Mouse (Mus musculus) regulatory T cell (primary cell): ENCODE results near the gene Abhd15.

ENCODE experiments used
- in situ Hi-C: fragments of 300-600 bp; cut with MboI, MseI; formaldehyde crosslinking; loops from one replicate; pipeline ENCODE4 v1.15.1; 2025; ENCODE audit warnings: high pct_unique_total_duplicates

Gene Abhd15

GRCm38 (mm10) chr11:77492911-77493332 is 22.0 kb upstream of the Abhd15 start:
- in situ Hi-C loops = loop anchor here (10.0 kb wide), 1 partner anchor 132 kb away; no protein-coding TSS in a partner anchor

DNA sequence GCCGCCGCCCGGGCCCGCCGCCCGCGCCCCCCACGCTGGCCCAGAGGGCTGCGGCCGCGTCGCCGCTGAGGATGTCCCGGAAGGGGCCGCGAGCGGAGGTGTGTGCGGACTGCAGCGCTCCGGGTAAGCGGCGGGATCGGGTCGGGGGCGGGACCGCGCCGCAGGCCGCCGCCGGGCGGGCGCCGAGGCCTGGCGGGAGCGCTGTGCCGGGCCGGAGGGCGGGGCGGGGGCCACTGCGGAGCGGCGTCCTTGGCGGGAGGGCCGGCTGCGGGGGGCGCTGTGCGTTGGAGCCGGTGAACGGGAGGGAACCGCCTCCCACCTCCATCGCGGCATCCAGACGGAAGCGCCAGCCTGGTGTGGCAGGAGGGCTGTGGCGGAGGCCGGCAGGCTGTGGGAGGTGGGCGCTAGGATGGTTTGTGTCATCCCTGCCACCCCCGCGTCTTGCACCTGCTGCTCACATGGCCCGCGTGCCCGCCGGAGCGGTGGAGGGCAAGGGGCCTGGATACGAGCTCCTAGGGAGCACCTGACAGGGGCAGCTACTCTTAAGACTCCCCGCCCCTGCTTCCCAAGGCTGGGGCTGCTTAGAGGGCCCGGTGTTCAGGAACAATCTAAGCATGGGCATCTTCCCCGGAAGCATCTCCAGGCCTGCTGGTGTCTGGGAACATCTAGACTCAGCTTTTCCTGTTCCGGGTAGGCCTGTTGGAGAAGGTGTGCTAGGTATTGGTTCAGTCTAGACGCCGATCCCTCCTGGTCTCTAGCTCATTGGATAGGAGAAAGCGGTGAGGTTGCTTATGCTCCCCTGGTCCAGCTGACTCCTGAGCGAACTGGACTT is 21.2 kb upstream of the Abhd15 start, which contains the start of gene Git1:
Git1 (plus strand) TSS at position 51 of the 832 bp plus-strand sequence.
- in situ Hi-C loops = loop anchor here (10.0 kb wide), 1 partner anchor 131 kb away; no protein-coding TSS in a partner anchor

GRCm38 (mm10) chr11:77494344-77494676 is 20.6 kb upstream of the Abhd15 start:
- in situ Hi-C loops = loop anchor here (10.0 kb wide), 1 partner anchor 130 kb away; no protein-coding TSS in a partner anchor

DNA sequence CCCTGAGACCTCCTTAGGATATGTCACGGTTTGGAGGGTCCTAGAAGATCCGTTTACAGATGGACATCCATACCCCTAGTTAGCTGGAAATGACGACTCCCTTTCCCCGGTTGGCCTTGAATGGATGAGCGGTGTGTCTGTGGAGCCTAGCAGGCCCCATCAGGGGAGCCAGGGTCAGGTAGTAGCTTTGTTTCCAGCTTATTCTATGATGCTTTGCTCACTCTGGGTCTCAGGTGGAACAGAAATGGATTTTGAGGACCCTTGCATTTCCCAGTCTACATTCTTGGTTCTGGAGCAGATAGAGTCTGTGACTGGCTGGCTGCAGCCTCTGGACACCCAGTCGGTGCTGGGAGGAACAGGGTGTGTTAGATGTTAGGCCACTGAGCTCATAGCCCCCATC is 20.1 kb upstream of the Abhd15 start:
- in situ Hi-C loops = loop anchor here (10.0 kb wide), 1 partner anchor 130 kb away; no protein-coding TSS in a partner anchor

- in situ Hi-C loops = loop anchor here (10.0 kb wide), 1 partner anchor 129 kb away; no protein-coding TSS in a partner anchor
These were observed 19.4 kb upstream of the Abhd15 start for GRCm38 (mm10) chr11:77495507-77495906.

- in situ Hi-C loops = loop anchor here (10.0 kb wide), 1 partner anchor 127 kb away; no protein-coding TSS in a partner anchor
These were observed 17.6 kb upstream of the Abhd15 start for GRCm38 (mm10) chr11:77497341-77497756.

DNA sequence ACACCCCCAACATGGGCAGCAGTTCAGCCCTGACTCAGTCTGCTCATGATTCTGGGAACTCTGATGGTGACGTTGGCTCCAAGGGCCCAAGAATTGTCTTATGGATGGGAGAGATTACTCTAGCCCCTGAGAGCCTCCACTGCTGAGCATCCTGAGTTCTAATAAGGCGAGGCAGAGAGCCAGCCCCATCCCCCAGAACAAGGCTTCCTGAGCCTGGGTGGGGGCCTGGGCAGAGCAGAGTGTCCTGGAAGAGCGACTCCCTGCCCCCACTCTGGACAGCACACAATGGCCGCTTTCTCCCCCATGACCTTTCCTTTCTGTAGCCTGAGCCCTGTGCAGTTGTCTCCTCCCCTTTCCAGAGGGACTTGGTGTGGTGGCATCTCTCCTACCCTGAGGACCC is 17.1 kb upstream of the Abhd15 start:
- in situ Hi-C loops = loop anchor here (10.0 kb wide), 1 partner anchor 127 kb away; no protein-coding TSS in a partner anchor

GRCm38 (mm10) chr11:77498261-77499139 is 16.4 kb upstream of the Abhd15 start:
- in situ Hi-C loops = loop anchor here (10.0 kb wide), 1 partner anchor 126 kb away; no protein-coding TSS in a partner anchor

- in situ Hi-C loops = loop anchor here (10.0 kb wide), 1 partner anchor 125 kb away; no protein-coding TSS in a partner anchor
These were observed 15.6 kb upstream of the Abhd15 start for GRCm38 (mm10) chr11:77499354-77499753.

- in situ Hi-C loops = no loop called here
These were observed 14.3 kb upstream of the Abhd15 start for GRCm38 (mm10) chr11:77500361-77501325.

DNA sequence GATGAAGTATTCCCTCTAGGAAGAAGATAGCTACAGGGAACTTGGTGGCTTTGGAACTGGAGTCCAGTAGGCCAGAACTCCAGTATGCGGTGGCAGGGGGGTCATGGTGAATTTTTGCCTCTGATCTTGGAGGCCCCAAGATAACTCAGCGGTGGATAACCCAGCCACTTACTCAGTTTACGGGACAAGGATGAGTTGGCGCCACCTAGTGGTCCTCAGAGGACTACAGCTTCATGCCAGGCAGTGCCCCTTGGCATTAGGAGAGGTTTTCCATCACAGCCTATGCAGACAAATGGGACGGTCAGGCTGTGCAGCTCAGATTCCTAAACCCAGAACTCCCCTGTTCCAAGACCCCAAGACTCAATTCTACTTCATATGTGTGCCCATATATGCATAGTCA is 13.5 kb upstream of the Abhd15 start:
- in situ Hi-C loops = no loop called here

DNA sequence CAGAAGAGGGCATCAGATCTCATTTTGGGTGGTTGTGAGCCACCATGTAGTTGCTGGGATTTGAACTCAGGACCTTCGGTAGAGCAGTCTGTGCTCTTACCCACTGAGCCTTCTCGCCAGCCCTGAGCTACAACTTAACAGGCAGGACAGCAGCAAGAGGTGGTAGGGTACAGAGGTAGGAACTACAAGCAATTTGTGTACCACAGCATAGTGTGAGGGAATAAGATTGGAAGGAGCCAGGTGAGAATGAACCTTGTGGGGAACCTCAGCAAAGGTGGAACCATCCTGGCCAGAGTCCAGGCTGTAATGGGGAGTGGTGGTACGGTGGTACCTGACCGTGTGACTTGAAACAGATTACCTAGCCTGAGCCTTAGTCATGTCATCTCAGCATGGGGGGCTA is 12.9 kb upstream of the Abhd15 start:
- in situ Hi-C loops = no loop called here

DNA sequence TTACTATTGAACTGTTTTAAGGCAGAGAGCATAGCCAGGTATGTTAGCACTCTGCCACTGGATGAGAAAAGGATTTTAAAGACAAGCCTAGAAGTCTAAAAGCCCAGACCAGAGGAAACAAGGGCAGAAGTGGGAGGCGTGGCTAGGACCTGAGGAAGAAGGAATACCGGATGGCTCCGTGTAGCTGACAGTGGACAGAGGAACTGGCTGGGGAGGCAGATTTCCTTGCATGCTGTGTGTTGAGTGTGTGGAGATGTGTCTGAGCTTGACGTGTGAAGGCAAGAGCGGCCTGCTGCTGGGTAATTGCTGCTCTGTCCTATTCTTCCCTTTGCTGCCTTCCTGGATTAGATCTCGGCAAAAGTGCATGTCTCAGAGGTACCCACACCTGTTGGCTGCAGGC is 12.4 kb upstream of the Abhd15 start:
- in situ Hi-C loops = no loop called here

GRCm38 (mm10) chr11:77503511-77503910 is 11.4 kb upstream of the Abhd15 start:
- in situ Hi-C loops = no loop called here

DNA sequence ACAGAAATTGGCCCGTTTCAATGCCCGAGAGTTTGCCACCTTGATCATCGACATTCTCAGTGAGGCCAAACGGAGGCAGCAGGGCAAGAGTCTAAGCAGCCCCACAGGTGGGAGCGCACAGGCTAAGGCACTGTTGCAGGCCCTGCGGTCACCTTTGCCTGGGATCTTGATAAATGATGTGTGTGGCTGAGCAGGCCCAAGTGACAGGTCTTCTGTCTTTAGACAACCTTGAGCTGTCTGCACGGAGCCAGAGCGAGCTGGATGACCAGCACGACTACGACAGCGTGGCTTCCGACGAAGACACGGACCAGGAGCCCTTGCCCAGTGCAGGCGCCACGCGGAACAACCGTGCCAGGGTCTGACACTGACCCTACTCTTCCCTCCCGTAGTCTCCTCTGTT is 10.5 kb upstream of the Abhd15 start:
- in situ Hi-C loops = no loop called here

DNA sequence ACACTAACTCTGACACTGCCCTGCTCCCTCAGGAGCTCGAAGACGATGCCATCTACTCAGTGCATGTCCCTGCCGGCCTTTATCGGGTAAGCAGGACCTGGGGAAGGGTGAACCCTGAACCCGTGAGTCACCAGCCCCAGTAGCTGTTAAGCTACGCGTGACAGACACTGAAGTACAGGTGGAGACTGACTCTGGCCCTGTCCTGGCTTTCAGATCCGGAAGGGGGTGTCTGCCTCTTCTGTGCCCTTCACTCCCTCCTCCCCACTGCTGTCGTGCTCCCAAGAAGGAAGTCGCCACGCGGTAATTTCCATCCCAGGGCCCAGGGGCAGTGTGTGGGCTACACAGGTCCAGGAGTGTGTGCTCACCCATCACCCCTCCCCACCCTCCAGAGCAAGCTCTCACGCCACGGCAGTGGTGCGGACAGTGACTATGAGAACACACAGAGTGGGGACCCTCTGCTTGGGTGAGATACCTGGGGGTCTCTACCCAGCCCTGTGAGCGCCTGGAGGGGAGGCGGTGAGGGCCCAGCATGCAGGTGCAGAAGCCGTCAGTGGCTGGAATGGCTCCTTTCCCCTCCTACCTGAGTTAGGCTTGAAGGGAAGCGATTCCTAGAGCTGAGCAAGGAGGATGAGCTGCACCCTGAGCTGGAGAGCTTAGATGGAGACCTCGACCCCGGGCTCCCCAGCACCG is 9.5 kb upstream of the Abhd15 start:
- in situ Hi-C loops = no loop called here

DNA sequence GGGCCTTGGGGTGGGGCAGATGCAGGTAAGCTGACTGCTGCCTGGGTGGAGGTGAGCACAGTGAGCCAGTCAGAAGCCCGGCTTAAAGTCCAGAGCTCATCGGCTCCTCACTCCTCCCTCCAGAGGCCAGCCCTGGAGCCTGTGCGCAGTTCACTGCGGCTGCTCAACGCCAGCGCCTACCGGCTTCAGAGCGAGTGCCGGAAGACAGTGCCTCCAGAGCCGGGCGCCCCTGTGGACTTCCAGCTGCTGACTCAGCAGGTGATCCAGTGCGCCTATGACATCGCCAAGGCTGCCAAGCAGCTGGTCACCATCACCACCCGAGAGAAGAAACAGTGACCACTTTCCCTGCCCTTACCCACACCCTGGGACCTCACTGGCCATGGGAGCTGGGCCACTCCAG is 8.6 kb upstream of the Abhd15 start:
- in situ Hi-C loops = no loop called here

GRCm38 (mm10) chr11:77506941-77507340 is 8.0 kb upstream of the Abhd15 start:
- in situ Hi-C loops = no loop called here

DNA sequence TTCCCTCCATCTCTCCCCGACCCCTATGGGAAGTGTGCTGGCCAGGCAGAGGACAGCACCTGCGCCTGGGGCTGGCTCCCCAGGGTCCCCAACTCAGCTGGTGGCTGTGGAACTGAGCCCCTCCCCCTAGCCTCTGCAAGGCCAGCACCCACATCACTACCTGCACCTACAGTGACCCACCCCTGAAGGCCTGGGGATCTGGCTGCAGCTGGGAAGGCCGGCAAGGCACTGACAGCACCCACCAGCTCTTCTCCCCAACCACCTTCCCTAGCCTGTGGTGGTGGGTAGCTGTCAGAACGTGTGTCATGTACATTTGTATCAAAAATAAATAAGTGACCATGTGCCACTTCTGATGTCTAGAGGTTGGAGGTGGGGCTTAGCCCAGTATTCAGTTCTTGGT is 7.5 kb upstream of the Abhd15 start:
- in situ Hi-C loops = no loop called here
